Mouse (Mus musculus) gastrocnemius, adult 18-20 months (tissue): ENCODE measurements around the gene Slc36a2. TPM values are rescaled to one million over a fixed set of nuclear protein-coding genes. Genes with fewer than 3 reads are reported as not detected.

Source experiments
- DNase-seq: peaks from one replicate; pipeline ENCODE4 v3.0.0; 2021; ENCODE audit warnings: low spot score
- long read RNA-seq, 2 experiments: library from polyadenylated mRNA; stranded (forward); transcript quantifications; one replicate each; pipeline ENCODE4 v2.0.0; 2021
- total RNA-seq, 2 experiments: library from RNA; stranded (reverse); gene quantifications; 2 replicates each; pipeline ENCODE4 v1.2.3; 2021

The Slc36a2 gene
- 1 to 10 TPM in 1 of 2 experiments, under 1 TPM in 1; 0.66 to 1.4 TPM for total RNA-seq
- long read RNA-seq, experiment 1: 0 reads
- long read RNA-seq, experiment 2, partial matches to known transcripts: 0 of 1 reads
- long read RNA-seq, experiment 2, other reads (novel, unspliced or antisense): 0 of 1 reads

GRCm38 (mm10) chr11:55184733-55185291 lies at the start of gene Slc36a2:
Gene Slc36a2 (minus strand): TSS chr11:55185077.
- no peak for DNase-seq

- DNase-seq: no peak
Measured at GRCm38 (mm10) chr11:55234288-55234687, 49.4 kb upstream of the Slc36a2 start.

- DNase-seq: no peak
Measured at GRCm38 (mm10) chr11:55231034-55231433, 46.2 kb upstream of the Slc36a2 start.

- no peak for DNase-seq
Measured at GRCm38 (mm10) chr11:55221306-55221705, 36.4 kb upstream of the Slc36a2 start.

- no peak for DNase-seq
Measured at GRCm38 (mm10) chr11:55218473-55218872, 33.6 kb upstream of the Slc36a2 start.

GRCm38 (mm10) chr11:55217880-55218279 lies 33.0 kb upstream of the Slc36a2 start:
- DNase-seq: no peak

- no peak for DNase-seq
Measured at GRCm38 (mm10) chr11:55217418-55217817, 32.5 kb upstream of the Slc36a2 start.

- DNase-seq: no peak
Measured at GRCm38 (mm10) chr11:55216830-55217229, 32.0 kb upstream of the Slc36a2 start.

- DNase-seq: no peak
Measured at GRCm38 (mm10) chr11:55216061-55216460, 31.2 kb upstream of the Slc36a2 start.

GRCm38 (mm10) chr11:55214978-55215377 lies 30.1 kb upstream of the Slc36a2 start:
- DNase-seq: peak; percentile 26

- peak; percentile 33 for DNase-seq
Measured at GRCm38 (mm10) chr11:55214161-55214560, 29.3 kb upstream of the Slc36a2 start.

GRCm38 (mm10) chr11:55213518-55213917 lies 28.6 kb upstream of the Slc36a2 start:
- no peak for DNase-seq

- DNase-seq: no peak
Measured at GRCm38 (mm10) chr11:55209626-55210353, 24.9 kb upstream of the Slc36a2 start.

- DNase-seq: no peak
Measured at GRCm38 (mm10) chr11:55209032-55209431, 24.2 kb upstream of the Slc36a2 start.

- DNase-seq: no peak
Measured at GRCm38 (mm10) chr11:55208001-55208690, 23.3 kb upstream of the Slc36a2 start.

- no peak for DNase-seq
Measured at GRCm38 (mm10) chr11:55204602-55205001, 19.7 kb upstream of the Slc36a2 start.

- DNase-seq: peak; percentile 97
Measured at GRCm38 (mm10) chr11:55204159-55204596, 19.3 kb upstream of the Slc36a2 start, which contains the start of gene Slc36a1. Gene Slc36a1 (plus strand): TSS chr11:55204350.

GRCm38 (mm10) chr11:55197740-55198510 lies 13.0 kb upstream of the Slc36a2 start:
- DNase-seq: no peak

- DNase-seq: no peak
Measured at GRCm38 (mm10) chr11:55197086-55197485, 12.2 kb upstream of the Slc36a2 start.

GRCm38 (mm10) chr11:55190216-55190615 lies 5.3 kb upstream of the Slc36a2 start:
- DNase-seq: no peak

GRCm38 (mm10) chr11:55187777-55188176 lies 2.9 kb upstream of the Slc36a2 start:
- no peak for DNase-seq
